Mouse (Mus musculus): ENCODE data around the gene Tenm2.

The Tenm2 gene

DNA sequence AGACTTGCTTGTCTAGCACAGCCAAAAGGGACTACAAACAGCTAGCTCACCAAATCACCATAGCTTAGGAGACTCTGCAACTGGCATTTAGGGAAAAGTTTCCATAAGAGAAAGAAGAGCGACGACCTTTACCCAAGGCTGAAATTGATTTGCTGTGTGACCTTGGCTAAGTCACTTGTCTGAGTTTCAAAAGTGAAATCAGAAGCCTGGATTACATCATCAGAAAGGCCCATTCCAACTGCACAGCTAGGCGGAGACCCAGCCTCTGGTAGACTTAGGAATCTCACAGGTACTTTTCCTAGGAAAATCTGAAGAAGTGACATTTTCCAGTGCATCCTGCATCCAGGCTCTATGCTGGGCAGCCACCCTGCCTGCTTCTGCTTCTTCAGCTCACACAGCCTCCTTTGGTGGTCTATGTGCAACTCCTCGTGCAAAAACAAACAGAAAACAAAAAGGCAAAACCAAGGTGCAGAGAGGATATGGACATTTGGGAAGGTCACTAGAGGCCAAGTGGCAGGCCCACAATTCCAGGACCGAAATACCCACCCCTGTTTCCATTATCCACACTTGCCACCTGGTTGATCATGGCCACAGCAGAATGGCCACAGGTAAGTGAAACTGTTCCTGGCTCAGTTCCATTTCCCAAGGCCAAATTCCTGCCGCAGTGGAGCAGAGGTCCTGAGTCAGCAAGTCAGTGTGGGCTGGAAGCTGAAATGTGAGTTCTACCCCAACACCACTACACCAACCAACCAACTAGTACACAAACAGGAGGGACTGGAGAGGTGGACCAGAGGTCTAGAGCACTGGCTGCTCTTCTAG lies 1260.9 kb downstream of the Tenm2 start:
- no peak for DNase-seq

DNA sequence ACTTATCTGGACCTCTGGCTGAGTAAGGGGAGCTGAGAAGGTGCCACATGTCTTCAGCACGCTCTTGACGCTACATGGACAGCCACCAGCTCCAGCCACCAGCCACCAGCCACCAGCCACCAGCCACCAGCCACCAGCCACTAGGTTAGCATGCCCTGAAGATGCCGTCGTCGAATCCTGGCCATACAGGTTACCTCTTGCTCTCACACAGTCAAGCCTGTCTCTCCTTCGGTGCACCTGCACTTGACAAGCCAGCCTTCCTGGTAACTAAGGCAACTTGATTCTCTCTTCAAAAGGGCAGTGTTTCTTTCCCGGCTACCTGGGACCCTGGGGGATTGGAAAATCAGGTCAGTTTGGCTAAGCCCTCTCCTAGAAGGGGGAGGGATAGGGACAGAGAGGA lies 1262.6 kb downstream of the Tenm2 start:
- no peak for DNase-seq

DNA sequence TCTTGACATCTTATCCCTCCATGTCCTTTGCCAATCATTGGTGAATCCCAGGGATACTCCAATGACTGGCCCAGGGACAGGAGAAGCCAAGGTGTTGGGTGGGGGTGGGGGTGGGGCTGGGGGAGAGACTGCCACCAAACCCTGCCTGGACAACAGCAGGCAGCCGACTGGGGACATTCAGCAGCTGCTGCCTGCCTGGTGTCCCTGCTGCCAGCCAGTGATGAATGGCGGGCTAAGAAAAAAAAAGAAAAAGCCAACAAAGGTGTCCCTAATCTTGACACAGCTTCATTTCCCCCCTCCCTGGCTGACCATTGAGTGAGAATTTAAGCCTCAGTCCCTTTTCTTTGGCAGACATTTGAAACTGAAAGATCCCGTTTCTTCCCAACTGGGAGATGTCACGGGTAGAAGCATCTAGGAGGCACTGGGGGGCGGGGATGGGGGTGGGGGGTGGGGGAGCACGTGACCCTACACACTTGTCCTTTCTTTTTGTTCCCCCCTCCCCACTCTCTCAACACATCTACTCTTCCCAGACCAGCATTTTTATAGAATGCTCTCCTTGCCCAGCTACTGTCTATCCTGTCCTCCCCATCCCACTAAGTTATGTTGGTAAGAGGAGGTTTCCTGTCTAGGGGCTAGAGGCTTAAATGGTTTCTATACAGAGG lies 1263.4 kb downstream of the Tenm2 start:
- DNase-seq: no peak

DNA sequence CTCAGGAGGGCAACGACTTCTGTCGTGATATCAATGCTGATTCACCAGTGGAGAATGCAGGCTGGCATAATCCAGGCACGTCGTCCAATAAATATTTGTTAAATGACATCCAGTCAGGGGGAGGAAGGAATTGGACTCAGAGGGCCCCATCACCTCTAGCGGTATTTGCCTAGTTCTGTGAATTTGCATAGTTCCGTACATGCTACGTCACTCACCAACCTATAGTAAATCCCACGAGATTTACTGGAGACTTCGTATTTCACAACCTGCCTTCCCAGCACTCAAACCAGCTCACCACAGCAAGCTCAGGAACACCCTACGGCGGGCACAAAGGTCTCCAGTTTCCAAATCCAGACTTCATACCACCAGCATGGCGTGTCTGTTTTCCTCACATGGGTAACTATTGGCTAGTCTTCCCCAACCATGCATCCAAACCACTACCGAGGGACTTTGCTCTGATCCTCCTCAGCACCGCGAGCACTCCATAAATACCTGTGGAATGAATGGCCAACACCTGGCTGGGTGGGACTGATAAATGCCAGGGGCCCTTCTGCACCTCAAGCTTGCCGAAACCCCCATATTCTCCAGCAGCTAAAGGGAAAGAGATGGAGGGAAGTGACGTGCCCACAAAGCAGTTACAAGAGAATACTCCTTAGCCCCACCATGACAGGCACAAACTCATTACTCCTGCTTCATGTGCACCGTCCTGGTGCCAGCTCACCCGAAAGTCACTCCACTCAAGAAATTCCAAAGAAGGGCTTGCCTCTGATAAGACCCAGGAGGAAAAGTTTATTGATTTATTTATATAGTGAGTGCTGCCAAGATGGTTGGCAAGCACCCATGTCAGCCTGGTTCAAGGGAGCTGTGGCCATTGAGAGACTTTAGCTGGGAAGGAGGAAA lies 1264.7 kb downstream of the Tenm2 start:
- DNase-seq: no peak

DNA sequence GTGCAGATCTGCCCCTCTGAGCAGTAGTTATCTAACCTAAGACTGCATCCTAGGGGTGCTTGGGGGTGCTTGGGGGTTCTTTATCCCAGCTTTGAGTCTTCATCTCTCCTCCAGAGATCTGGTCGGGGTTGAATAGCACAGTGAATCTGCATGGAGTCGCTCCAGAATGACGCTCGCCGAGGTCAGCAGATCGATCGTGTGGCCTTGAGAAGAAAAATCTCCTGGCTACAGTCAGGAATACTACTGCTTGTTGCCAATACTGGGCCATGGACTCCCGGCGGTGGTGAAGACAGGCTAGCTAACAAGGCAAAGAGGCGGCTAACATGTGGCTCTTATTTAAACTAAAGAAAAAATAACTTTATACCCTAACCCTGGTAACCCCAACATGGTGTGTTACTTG lies 1267.5 kb downstream of the Tenm2 start:
- no peak for DNase-seq

DNA sequence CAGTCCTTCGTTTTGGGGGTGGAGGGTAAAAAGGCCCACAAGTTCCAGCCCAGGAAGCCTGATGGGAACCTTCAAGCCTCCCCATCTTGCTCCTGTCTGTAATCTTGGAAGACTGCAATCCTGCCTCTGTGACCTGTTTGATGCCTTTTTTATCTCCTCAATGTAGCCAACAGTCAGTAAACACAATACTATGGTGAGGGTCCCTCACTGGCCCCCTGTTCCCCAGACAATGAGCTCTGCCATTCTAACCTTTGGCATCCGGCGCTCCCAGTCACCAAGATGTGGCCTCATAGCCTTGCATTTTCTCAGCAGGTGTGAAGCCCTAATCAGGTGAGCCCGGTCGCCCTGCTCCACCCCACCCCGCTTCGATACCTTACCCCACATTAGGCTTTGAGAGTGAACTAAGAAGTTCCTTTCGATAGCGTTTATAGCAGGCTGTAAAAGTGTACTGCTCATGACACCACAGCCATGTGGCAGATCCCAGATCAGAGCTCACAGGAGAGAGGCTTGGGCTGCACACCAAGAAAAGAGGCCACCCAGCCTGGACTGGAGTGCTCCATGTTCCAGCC lies 1271.7 kb downstream of the Tenm2 start:
- DNase-seq: no peak

DNA sequence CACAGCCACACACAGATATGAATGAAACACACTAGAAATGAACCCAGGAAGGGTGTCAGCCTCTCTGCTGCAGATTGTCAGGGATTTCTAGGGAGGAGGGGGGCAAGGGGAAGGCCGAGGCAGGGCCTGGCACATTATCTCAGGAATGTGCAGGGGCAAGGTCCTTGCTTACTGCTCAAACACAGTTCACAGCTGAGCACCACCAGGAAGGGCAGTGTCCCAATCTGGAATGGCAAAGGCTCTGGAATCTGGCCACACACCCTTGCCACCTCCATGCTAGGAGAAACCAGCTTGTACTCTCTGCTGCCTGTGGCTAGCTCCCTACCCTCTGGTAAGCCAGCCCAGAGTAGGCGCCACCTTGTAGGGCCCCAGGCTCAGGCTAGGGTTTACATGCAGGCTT lies 1272.2 kb downstream of the Tenm2 start:
- DNase-seq: no peak

DNA sequence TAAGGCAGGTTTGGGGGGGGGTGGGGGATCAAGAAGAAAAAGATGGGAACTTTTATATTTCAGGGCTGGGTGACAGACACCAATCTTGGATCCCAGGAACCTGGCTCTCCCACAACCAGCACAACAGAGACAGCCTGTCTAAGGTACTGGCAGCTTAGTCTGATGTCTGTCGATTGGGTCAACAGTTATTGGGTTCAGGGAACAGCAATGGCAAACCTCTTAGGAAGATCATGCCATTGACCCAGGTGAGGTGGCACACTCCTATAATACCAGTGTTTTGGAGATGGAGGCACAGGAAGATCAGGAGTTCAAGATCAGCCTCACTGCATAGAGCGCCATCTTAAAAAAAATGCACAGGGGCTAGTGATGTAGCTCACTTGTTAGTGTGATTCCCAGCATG lies 1273.3 kb downstream of the Tenm2 start:
- no peak for DNase-seq

DNA sequence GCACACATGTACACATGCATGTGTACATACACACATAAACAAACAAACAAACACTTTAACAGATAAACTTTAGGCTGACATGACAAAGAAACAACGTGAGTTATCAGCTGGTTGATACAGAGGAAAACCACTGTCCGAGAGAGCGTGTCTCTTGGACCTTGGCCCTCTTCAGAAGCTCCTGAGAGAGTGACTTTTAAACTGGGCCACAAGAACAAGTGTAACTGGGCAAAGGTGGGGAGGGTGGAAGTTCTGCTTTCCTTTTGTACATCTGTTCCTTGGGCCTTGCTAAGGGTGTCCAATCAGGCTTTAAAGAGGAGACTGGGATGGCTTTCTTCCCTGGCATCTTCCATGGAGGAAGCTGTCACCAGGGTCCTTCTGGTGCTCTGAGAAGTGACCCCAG lies 1276.5 kb downstream of the Tenm2 start:
- DNase-seq: no peak

All from right cerebral cortex, postnatal 25 days (tissue).